Mouse (Mus musculus) c-Kit-positive CD71-positive TER-119-negative erythroid progenitor cells, embryonic 14.5 days (primary cell): ENCODE measurements around the gene Ddo.

Source experiments
- DNase-seq: peaks from one replicate; pipeline ENCODE4 v3.0.0-alpha.2; 2013; ENCODE audit warnings: low read depth

Gene Ddo

DNA sequence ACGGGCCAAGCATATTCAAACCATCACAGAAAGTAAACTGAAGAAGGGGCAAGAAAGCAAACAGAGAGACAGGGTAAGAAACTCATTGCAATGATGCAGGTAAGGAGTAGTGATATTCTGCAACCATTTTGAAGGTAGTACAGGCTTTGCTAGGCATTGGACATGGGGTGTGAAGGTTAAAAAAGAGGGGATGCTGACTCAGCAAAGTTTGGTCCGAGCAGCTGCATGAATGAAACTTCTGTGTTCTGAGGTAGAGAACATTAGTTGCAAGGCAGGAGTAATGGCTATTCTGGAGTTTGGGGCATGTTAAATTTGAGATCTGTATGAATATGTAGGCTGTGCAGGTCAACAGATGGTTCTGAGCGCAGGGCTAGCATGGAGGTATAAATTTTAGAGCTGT, 35.5 kb downstream of the Ddo start:
- no peak for DNase-seq

DNA sequence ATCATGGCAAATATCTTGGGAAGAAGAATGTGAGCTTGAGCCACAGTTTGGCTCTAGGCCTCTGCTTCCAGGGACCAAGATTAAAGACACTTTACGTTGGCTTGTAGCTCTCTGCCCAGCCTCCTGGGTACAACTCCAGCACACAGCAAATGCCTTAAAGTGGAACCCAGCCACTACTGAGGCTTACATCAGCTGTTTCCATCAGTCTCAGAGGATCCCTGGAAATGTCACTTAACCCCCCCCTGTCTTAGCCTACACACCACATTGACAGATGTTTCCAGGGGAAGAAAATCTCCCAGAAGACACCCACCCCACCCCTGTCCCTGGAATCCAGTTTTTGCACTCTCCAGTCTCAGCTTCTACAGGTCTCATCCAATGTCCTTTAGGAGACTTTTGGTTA, 37.1 kb downstream of the Ddo start:
- DNase-seq = no peak

DNA sequence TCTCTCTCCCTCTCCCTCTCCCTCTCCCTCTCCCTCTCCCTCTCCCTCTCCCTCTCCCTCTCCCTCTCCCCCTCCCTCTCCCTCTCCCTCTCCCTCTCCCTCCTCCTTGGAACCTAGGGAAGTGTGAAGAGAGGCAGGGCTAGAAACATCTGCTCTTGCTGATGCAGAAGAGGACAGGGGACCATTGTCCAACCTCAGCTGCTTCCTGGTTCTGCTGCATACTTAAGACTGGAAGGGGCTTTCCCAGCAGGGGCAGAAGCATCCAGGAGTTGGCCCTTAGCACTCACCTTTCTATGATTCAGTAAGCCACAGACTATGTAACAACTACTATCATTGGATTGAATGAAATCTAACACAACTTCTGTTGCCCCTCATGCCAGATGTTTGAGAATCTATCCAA, 38.8 kb downstream of the Ddo start:
- DNase-seq = no peak

DNA sequence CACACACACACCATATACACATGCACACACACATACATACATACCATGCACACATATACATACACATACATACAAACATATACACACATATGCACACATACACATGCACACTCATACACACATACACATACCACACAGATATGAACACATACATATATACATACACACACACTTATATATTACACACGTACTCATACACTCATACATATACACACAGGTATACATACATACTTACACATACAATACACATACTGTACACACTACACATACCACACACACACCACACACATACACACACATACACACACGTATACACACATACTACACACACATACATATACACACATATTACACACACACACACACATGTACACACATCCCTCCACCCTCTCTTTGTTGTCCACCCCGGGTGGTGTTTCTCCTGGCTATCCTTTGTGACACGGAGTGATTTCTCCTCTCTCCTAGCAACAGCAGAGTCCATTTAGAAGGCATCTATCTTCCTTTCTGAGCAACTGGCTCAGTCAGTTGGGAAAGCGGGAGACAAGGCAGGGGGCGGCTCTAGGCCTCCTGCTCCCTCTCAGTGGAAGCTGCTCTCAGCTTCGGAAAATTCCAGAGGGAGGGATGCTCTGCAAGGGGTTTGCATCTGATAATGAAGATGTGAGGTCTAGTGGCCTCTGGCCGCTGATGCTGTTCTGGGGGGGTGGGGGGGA, 42.9 kb downstream of the Ddo start:
- DNase-seq = no peak

DNA sequence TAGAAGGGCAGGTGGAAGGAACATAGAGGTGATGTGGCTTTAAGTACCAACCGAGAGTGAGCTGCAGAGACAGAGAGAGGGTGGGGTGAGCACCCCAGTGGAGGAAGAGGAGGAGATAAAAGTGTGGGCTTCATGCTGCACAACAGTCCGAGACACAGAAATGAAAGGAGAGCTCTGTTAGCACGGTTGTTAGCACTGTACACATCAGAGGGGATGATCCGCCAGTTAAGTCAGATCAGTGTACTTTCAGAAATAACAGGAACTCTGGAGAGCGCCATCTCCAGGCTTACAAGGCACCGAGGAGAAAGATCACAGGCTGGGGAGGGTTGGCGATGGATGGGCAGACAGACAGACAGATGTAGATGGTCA, 43.5 kb downstream of the Ddo start:
- no peak for DNase-seq

DNA sequence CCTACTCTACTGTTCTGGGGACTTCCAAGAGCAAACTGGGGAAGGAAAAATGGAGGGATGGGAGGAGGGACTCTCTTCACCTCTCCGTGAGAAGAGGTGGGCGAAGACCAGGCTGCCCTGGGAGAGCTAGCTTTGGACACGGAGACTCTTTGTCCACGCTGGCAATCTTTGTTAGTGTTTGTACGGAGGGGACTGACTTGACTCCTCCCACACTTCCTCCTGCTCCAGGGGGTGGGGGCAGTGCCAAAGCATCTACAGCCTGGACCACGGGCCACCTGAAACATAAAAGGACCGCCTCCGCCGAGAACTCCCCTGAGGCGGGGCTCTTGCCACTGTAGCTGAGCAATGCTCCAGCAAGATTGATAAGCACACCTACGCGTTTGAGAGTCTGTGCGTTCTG, 44.3 kb downstream of the Ddo start:
- no peak for DNase-seq

DNA sequence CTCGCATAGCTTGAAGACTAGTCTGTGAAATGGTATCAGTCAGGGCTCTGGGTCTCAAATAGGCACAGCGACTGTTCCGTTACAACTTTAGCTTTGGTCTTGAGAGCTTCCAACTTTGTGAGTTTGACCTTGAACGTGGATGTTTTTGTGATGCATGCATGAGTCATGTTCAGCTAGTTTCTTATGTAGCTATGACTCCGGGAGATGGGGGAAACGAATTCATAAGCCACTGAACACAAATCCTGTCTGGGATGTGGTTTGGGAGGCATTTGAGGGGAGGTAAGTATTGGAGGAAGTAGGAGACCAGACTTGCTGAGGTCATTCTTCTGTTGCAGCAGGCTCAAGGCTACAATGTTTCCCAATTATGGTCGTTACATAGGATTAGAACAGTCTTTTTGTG, 46.1 kb downstream of the Ddo start:
- DNase-seq = no peak

DNA sequence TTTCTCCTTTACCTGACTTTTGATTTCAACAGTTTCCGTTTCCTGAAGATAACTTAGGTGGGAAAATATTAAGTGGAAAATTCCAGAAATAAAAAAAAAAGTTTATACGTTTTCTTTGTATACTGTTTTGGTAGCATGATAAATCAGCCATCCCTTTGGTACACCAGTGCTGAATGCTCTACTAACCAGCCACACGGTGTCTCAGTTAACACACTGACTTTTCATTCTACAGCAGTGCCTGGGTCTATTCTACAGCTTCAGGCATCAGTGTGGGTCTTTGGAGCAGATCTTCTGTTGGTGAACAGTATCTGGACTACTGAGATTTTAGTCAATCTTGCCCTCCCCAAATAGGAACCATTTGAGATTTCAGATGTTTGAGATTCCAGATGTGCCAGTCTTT, 48.7 kb downstream of the Ddo start:
- DNase-seq = no peak

DNA sequence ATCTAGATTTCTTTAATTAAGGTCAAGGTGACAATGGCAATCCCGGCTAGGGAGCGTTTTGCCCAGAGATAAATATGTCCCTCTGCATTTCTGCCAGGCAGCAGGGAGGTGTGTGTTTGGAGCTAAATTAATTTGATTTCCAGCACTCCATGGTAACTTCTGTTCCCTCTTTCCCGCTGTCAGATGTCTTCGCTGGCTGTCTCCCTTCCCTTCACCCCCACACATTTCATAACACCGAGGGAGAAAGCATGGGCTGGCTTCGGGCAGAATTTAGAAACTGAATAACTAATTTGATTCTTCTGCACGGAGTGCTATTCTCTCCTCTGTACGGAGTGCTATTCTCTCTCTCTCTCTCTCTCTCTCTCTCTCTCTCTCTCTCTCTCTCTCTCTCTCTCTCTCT, 52.7 kb downstream of the Ddo start:
- DNase-seq = no peak

DNA sequence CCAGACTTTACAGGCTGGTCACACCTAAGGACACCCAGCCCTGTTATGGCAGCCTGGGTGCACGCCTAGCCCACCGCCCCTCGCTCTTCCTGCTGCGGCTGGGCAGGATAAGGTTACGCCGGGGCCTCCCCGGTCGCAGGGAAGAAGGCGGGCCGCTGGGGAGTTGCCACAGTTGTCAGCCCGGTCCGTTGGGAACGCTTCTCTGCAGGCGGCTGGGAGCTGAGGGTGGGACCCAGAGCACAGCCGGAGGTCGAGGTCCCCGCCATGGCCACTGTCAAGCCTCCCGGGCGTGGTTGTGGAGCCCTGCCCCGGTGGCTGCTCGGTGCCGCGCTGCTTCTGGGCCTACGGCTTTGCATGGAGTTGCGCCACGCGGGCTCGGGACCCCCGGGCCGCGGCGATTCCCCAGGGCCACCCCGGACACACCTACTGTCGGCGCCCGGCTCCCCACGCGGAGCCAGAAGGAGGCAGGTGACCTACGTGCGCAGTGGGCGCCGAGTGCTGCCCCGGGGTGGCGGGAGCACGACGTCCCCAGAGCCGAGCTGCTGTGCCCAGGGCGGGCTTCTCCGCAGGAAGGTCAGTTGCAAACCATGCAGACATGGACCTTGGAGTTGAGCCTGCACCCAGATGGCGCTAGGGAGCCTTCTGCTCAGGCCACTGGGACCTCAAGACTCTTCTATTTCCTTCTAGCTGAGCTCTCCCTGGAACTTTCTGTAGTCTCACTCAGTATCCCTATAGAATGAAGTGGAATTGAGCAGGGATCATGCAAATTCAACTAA, 53.5 kb downstream of the Ddo start, which contains the start of gene Mettl24:
Gene Mettl24, plus strand, starts transcription at position 191 of the 776 bp plus-strand sequence.
- no peak for DNase-seq

DNA sequence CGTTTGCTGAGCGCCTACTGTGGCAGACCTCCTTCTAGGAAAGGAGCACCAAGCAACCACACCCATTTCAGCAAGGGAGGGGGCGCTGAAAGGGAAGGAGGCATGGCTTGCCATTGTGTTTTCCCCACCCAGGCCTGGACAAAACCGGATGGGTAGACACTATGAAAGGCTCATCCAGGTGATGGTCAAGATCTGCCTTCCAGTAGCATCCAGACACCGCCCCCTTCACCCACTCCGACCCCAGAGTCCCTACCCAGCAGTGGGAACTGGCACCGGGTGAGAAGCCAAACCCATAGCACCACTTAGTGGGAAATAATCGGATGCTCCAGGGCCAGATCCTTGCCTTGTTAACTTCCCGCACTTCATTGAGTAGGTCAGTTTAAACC, 54.0 kb downstream of the Ddo start:
- DNase-seq = no peak

DNA sequence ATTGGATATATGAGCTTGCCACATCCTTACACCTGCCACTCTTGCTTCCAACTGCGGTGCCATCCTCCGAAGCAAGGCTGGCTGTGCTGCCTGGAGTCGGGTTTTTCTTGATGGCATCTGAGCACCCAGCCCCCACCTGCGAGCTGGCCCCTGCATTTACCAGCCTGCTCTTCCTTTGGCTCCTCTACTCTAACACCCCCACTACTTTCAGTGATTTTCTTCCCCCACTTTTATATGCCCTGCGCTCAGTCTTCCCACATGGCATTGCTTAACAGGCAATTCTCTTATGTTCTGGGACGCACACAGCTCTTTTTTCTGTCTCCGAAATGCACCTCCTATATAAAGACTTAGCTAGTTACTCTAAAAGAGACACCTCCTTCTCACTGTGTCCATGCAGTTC, 54.5 kb downstream of the Ddo start:
- DNase-seq = no peak

DNA sequence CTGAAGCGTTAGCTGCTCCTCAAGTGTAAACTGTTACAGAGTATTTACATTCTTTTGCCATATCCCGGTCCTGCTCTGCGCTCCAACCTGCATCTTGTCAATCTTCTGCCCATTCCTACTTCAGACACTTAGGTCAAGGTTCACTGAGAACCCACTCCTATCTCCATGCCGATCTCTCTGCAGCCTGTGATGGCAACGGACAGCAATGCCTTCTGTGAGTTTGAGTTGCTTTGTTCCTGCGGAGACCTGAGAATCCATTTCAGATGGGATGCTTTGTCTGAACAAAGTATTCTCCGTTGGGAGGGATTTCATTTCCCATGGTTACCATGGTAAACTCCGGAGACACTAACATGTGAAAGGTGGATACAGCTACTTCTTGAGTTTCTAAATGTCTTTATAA, 55.8 kb downstream of the Ddo start:
- no peak for DNase-seq

DNA sequence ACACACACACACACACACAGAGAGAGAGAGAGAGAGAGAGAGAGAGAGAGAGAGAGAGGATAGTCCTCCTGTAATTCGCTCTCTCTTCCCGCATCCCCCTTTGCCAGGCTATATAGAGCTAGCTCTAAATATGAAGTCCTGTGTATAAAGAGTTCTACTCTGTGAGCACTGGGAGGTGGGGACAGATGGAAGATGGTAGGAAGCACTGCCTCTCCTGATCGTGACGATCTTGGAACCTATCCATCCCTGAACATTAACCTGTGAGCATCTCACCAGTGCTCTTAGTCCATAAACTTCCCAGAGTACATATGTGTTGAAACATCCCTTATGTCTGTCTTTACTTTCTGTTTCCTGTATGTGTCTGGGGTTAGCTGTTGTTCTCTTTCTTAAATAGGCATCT, 57.2 kb downstream of the Ddo start:
- DNase-seq = no peak

DNA sequence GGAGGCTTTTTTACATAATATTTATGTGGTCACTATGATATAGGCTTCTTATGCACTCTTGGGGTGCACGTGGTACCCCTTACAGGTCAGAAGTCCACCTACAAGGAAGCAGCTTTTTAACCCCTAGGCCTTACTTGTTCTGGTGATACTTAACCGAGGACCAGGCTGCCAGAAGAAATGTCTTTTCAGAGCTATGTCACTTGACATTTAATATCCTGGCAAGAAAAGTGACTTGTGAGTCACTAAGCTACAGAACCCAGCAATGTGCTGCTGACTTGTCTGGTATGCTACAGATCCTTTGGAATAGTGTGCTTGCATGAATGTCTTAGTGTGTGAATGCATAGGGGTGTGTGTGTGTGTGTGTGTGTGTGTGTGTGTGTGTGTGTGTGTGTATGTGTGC, 57.6 kb downstream of the Ddo start:
- DNase-seq = no peak

DNA sequence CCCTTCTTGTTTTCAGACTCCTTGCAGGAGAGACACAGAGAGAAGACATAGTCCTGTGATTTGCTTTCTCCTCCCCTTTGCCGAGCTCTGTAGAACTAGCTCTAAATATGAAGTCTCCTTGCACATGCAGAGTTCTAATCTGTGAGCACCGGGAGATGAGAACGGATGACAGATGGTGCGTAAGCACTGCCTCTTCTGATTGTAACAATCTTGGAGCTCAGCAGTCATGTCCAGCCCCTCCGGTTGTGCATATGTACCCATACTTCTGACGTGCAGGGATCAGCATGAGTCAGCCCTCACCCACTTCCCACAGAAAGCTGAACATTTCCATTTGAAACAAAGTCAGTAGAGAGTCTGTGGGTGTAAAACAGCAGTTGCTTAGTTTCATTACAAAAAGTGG, 58.5 kb downstream of the Ddo start:
- no peak for DNase-seq

DNA sequence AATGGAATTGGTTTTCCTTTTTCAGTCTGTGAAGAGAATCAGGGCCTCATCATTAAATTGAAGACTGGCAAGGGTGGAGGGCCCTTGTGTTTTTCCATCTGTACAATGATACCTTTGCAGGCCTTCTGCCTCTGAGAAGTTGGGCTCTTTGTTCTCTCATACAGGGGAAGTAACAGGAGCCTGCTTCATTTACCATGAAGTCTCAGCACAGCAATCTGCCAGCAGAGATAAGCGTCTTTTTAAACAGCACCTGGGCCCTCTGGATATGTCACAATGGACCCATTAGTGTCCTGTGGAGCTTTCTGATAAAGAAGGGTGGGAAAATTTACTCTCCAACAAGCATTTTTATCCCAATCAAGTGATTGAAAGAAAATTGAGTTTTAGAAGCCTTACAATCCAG, 59.1 kb downstream of the Ddo start:
- DNase-seq = no peak

DNA sequence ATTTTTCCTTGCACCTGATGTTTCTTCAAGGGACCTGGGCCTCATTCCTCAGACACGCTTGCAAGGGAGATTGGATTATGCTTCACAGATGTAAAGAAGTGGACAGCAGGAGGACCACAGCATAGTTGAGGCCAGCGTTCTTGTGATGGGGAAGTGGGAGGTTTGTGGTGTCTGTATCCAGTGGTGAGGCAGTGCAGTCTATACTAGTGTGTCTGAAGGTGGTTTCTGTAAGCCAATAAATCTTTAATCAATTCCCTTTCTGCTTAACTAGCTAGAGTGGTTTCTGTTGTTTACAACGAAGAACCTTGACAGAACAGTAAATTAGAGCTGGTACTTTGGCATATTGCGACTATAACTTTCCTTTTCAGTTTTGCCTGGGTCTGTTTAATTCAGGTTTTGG, 68.8 kb downstream of the Ddo start:
- no peak for DNase-seq

DNA sequence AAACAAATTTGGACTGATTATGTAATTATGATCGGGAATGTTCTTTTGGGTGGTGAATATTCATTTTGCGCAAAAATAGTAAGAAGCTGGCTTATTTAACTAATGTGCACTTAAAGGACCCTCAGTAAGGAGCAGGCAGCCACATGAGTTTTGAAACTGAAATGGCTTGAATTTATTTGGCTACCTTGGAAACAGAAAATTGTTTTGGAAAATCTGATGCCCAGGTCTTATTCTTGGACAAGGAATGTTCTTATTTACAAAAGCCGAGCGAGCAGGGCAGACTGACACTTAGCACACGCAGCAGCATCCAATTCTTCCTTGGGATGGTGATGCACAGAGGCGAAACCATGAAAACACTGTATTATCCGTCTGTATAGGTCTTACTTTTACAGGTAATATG, 81.3 kb downstream of the Ddo start:
- DNase-seq = no peak

DNA sequence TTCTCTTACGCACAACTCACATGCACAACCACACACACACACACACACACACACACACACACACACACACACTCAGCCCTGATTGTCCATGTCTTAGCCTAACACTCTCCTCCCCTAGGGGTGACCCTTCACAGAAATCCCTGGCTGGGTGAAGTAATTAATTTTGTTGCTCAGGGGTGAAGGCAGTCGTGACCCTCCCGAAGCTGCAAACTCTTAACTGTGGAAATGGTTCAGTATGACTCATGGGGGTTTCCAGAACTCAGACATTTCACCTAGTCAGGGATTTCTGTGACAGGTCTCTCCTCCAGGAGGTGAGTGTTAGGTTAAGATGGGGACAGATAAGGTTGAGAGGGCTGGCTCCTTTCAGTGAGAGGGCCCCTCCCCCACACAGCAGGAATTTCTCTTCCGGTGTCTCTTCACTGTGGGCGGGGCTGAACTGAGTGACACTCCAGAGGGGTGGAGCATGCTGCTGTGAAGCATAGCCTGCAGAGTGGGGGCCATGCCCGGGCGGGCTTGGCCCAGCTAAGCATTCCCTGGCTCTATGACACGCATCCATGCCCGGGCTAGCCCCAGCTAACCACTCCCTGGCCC, 83.3 kb downstream of the Ddo start:
- no peak for DNase-seq

DNA sequence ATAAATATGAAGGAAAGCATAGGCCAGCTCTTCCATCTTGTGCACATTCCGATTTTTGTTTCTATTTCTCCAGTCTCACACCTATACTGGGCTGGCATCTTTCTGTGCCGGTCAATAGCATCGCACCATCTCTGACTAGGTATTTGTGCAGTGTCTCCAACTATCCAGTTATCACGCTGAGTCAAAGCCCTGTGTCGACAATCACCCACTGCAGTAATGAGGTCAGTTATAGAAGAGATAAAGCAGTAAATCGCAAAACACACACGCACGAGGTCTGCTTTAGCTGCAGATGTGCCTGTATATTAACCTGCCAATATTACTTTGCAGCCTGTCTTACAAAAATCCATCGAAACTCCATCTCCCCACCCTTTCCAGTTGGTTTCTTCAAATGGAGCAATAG, 84.0 kb downstream of the Ddo start:
- DNase-seq = no peak

DNA sequence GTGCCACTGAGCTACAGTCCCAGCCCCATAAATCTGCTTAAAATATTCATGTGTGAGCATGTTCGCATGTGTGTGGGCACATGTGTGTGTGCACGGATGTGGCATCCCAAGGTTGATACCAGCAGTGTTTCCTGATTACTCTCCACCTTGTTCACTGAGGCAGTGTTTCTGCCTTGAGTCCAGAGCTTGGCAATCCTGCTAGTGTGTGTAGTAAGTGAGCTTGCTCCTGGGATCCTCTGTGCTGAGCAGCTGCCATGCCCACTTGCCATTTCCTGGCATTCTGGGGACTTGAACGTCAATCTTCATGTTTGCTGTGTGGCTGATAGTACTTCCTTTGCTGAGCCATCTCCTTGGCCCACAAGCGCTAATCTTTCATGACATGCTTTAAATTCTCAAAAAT, 85.3 kb downstream of the Ddo start:
- no peak for DNase-seq

DNA sequence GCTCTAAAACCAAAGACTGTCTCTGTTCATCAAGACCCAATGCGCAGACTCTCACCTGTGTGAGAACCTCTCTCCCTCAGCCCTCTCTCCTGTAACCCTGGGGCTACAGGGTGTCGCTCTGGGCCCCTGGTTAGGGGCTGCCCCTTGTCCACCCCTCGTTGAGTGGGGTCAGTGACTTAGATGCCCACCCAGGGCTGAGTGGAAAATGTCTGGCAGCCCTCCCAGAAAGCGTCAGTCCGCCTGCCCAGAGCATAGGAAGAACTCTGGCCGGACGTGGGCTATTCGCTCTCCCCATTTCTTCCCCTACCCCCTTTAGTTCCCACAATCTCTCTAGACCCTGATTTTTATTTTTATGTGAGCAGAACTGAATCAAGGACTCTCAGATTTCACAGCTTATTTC, 86.5 kb downstream of the Ddo start:
- no peak for DNase-seq

DNA sequence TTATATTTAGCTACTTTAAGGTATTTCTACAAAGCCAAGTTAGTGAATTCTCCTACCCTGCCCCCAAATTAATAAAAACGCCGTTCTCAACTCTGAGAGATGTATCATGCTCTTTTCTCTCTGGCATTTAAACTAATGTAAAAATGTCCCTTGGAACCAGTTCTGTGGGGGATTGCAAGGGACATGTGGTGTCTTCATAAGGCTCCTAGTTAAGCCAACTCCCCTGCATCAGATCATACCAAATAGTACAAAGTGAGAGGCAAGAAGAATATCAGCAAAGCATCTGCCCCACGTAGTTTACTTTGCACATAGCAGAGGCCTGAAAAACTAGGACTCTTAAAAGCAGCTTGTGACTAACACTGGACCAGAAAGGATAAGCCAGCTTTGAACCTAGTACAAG, 86.9 kb downstream of the Ddo start:
- no peak for DNase-seq
